Mouse (Mus musculus) kidney, adult 2 months (tissue): ENCODE results near the gene Eloa. TPM values are rescaled to one million over a fixed set of nuclear protein-coding genes. Genes with fewer than 3 reads are reported as not detected.
A peak's percentile ranks its signal among the peaks of the same experiment; 100 is the strongest.
"Not testable (repeated sequence)": the region's sequence is repeated elsewhere in the genome, so short reads cannot be mapped to it uniquely, and the experiment has no call there.

ENCODE experiments used
- DNase-seq: peaks from one replicate; pipeline ENCODE4 v3.0.0; 2021
- H3K27ac ChIP-seq: fragments of 200-500 bp; 2 replicates; pipeline ENCODE4 v1.5.1; 2012; ENCODE audit warnings: low read depth, low read length, control low read depth, inconsistent platforms; ENCODE audit not compliant: insufficient read depth
- H3K27me3 ChIP-seq: fragments of 200-500 bp; replicated peaks from 2 replicates; pipeline ENCODE4 v1.6.1; 2012; ENCODE audit warnings: mild to moderate bottlenecking, moderate library complexity, low read length, inconsistent platforms; ENCODE audit not compliant: control insufficient read depth, insufficient read depth
- H3K36me3 ChIP-seq: fragments of 200-500 bp; 2 replicates; pipeline ENCODE4 v1.6.1; 2012; ENCODE audit warnings: mild to moderate bottlenecking, moderate library complexity, low read length, inconsistent platforms; ENCODE audit not compliant: control insufficient read depth, insufficient read depth
- H3K4me1 ChIP-seq: fragments of 200-500 bp; 2 replicates; pipeline ENCODE4 v1.6.1; 2011; ENCODE audit warnings: low read length; ENCODE audit not compliant: control insufficient read depth, insufficient read depth
- H3K4me3 ChIP-seq: fragments of 200-500 bp; 2 replicates; pipeline ENCODE4 v1.5.1; 2011; ENCODE audit warnings: mild to moderate bottlenecking, low read depth, low read length, control low read depth; ENCODE audit not compliant: insufficient read depth
- CTCF ChIP-seq: fragments of 200-500 bp; conservative IDR thresholded peaks from 2 replicates; pipeline ENCODE4 v1.5.1; 2011; ENCODE audit warnings: low read depth, mild to moderate bottlenecking, control low read depth, low read length, moderate library complexity, mixed read lengths; ENCODE audit not compliant: insufficient read depth, insufficient read length
- POLR2A ChIP-seq: fragments of 200-500 bp; IDR thresholded peaks from one replicate; pipeline ENCODE4 v1.6.1; 2011; ENCODE audit warnings: low read depth, low read length, control low read depth
- WGBS: fragments of 180-500 bp; shearing (Covaris S2); methylation state at CpG from one replicate; pipeline ENCODE4 v1.1.7; 2018; 5-methylcytosine and 5-hydroxymethylcytosine counted together
- polyA plus RNA-seq: library from polyadenylated mRNA; depleted of rRNA; stranded (reverse); fragments of >200 nt; gene quantifications from 2 replicates; pipeline ENCODE4 v1.2.3, GENCODE M21; 2012; rRNA removed

Eloa gene
- 11.0 and 12.9 TPM in 2 replicates for polyA plus RNA-seq

DNA sequence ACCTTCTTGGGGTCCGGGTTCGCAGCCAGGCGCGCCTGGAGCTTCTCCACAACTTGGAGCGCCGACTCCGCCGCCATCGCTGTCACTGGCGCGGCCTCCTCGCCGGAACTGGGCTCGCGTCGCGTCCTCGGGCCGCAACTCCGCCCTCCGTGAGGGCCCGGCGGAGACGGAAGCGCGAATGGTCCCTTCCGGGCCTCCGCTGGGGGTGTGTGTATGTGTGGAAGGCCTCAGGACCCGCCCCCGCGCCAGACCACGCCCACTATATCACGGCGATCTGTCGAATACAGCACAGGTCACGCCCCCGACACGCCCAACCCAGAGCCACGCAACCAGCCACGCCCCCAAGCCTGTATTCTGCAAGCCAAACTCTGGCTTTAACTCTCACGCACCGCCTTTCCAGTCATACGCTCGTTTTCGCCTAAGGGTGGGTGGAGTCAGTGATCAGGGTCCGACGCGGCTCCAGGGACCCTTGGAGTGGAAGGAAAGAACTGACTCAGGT lies at the start of gene Eloa:
Eloa (minus strand) TSS at position 215 of the 499 bp plus-strand sequence.
- H3K4me3 ChIP-seq, result peak within 1 kb of the TSS; percentile 93
- H3K27ac ChIP-seq, result peak within 1 kb of the TSS; percentile 42; the same call in 1 of the 2 replicates
- H3K27me3 ChIP-seq, result no peaks in the 10 kb centered on the region

DNA sequence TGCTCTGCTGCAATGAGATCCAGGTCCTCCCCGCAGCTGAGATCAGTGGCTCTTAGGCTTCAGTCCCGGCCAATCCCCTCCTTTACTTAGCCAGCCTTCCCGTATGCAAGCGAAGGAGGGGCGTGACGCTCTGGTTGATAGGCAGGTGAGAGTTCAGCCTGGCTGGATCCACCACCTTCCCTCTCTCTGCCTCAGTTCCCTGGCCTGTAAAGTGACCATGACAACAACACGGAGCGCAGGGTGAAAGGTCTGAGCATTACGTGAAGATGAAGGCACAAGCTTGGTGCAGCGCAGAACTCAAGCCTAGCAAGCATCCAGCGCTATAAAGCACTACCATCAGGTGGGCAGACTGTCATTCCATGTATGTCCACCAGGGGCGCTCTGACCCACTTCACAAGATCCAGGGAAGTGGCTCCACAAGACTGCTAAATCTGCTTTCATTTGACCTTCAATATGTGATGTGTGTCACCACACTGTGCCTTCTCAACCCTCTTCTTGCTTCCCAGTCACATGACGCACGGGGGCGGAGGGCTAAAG lies 49.7 kb upstream of the Eloa start:
- DNase-seq, result peak; percentile 86
- WGBS, result 6% methylated on average over 15 of the region's 15 CpGs
- H3K4me1 ChIP-seq, result no peaks in the 10 kb centered on the region; the same call in 1 of the 2 replicates
- H3K27ac ChIP-seq, result no peak overlapping the region
- TF ChIP-seq POLR2A (no peak), CTCF (peak; percentile 93)
- no peaks in the 10 kb centered on the region for H3K27me3 ChIP-seq
- H3K36me3 ChIP-seq, result no peaks in the 10 kb centered on the region
- no peak overlapping the region for H3K4me3 ChIP-seq

More for the DNA sequence above, at the start of gene Eloa:
- 0 out of 2 replicates have a peak, but pooled peaks have one; percentile 8 for TF ChIP-seq CTCF
- TF ChIP-seq POLR2A, result peak; percentile 59
- Histone ChIP-seq H3K4me1 (peaks cover 7% of the 10 kb centered on the region; the same call in 1 of the 2 replicates), H3K36me3 (no peaks in the 10 kb centered on the region)
- whole genome bisulfite sequencing, result under 1% methylated on average over 48 of the region's 48 CpGs
- DNase-seq, result peak; percentile 100

DNA sequence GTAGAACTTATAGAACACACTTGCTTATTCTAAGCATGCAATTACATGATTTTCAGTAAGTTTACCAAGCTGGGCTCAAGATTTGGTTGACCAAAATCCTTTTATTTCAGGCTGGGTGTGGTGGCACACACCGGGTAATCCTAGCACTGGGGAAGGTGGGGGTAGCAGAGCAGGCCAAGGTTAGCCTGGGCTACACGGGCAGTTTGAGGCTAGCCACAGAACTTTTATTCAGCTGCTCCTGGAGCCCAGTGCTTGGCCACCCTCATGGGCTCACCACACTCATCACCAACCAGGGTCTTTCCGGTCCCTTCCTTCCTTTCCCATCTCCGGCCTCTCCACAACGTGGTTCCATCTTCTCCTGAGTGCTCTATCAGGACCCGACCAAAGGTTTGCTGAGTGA lies 49.0 kb upstream of the Eloa start:
- TF ChIP-seq POLR2A (no peak), CTCF (no peak)
- DNase-seq, result no peak
- Histone ChIP-seq H3K36me3 (no peaks in the 10 kb centered on the region), H3K27me3 (no peaks in the 10 kb centered on the region), H3K27ac (no peak overlapping the region), H3K4me3 (no peak overlapping the region), H3K4me1 (no peaks in the 10 kb centered on the region; the same call in 1 of the 2 replicates)
- 84% methylated on average over 6 of the region's 6 CpGs for WGBS

DNA sequence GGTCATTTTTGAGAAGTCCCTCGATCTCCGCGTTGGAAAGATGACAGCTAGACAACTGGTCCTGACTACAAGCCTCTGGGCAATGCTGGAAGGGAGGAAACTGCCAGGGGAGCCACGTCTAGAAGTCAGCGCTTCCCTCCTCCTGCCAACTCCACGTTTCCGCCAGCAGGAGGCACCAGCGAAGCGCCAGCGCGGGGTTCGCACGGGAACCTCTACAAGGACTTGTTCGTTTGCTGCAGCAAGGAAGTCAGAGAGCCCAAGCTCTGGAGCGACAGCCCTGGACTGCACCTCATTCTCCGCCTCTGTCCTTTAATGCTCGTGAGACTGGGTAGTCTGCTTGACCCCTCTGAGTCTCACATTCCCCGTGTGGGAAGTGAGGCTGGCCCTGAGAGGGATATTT lies 48.4 kb upstream of the Eloa start:
- H3K27me3 ChIP-seq, result no peaks in the 10 kb centered on the region
- H3K4me1 ChIP-seq, result no peaks in the 10 kb centered on the region; the same call in 1 of the 2 replicates
- WGBS, result 4% methylated on average over 18 of the region's 18 CpGs
- H3K27ac ChIP-seq, result no peak overlapping the region
- peak; percentile 88 for DNase-seq
- no peaks in the 10 kb centered on the region for H3K36me3 ChIP-seq
- no peak overlapping the region for H3K4me3 ChIP-seq
- TF ChIP-seq CTCF (peak; percentile 98), POLR2A (no peak)

DNA sequence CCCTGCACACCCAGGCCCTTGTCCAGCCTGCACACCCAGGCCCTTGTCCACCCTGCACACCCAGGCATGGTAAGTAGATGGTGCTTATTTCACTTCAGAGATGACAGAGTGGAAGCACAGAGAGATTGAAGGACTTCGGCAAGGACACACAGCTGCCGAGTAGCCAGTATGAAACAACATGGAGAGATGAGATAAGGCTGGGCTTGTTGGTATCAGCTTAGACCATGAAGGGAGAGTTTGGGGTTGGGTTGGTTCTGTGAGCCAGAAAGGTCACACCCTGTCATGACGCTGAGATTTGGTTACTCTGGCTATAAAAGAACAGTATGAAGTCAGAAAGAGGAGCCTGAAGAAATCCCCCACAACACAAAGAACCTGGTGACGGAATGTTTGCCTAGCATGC lies 47.8 kb upstream of the Eloa start:
- 72% methylated on average over 4 of the region's 4 CpGs for WGBS
- DNase-seq, result no peak
- no peak overlapping the region for H3K27ac ChIP-seq

DNA sequence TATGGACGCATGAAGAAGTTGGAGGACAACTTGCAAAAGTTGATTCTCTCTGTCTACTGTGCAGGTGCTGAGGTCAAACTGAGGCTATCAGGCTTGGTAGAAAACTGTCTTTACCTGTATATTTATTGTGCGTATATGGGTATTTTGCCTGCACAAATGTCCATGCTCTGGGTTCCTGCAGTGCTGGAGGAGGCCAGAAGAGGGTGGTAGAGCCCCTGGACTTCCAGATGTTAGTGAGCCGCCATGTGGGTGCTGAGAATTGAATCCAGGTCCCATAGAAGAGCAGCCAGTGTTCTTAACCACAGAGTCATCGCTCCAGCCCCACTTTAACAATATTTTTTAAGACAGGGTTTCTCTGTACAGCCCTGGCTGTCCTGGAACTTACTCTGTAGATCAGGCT lies 41.6 kb upstream of the Eloa start:
- WGBS, result 98% methylated on average over 4 of the region's 4 CpGs

More for the DNA sequence above, 47.8 kb upstream of the Eloa start:
- TF ChIP-seq CTCF (no peak), POLR2A (no peak)
- H3K27me3 ChIP-seq, result no peaks in the 10 kb centered on the region
- no peaks in the 10 kb centered on the region; the same call in 1 of the 2 replicates for H3K4me1 ChIP-seq
- no peaks in the 10 kb centered on the region for H3K36me3 ChIP-seq
- no peak overlapping the region for H3K4me3 ChIP-seq

DNA sequence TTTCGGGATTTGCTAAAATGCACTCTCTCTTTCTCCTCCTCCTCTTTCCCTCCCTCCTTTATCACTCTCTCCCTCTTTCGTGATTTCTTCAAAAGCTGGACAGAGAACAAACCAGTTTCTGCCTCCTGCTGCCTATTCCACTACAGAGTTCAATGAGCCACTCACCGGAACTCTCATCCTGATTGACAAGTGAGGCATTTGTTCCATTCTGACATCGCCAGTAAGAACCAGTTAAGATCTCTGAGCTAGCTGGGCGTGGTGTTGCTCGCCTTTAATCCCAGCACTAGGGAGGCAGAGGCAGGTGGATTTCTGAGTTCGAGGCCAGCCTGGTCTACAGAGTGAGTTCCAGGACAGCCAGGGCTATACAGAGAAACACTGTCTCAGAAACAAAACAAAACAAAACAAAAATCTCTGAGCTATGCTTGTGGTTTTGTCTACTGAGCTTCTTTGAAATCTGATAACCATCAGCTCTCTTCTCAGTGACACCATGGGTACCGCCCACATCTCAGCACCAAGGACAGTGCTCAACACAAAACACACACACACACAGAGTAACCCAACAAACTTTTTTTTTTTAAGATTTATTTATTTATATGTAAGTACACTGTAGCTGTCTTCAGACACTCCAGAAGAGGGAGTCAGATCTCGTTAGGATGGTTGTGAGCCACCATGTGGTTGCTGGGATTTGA lies 38.4 kb upstream of the Eloa start:
- not testable (repeated sequence) for DNase-seq, H3K4me1 ChIP-seq, H3K4me3 ChIP-seq, H3K36me3 ChIP-seq, H3K27ac ChIP-seq, H3K27me3 ChIP-seq
- 76% methylated on average over 9 of the region's 9 CpGs for WGBS

More for the DNA sequence above, 41.6 kb upstream of the Eloa start:
- Histone ChIP-seq H3K36me3 (no peaks in the 10 kb centered on the region), H3K27me3 (no peaks in the 10 kb centered on the region), H3K4me3 (no peak overlapping the region), H3K4me1 (no peaks in the 10 kb centered on the region), H3K27ac (no peak overlapping the region)
- no peak for TF ChIP-seq POLR2A
- TF ChIP-seq CTCF, result no peak
- DNase-seq, result no peak
